Mouse (Mus musculus): ENCODE results near the gene Ncapg2. TPM values are rescaled to one million over a fixed set of nuclear protein-coding genes. Genes with fewer than 3 reads are reported as not detected.

The Ncapg2 gene
- total and polyA plus RNA-seq, 3 experiments: 89.3 to 102 (median 95.2) TPM

DNA sequence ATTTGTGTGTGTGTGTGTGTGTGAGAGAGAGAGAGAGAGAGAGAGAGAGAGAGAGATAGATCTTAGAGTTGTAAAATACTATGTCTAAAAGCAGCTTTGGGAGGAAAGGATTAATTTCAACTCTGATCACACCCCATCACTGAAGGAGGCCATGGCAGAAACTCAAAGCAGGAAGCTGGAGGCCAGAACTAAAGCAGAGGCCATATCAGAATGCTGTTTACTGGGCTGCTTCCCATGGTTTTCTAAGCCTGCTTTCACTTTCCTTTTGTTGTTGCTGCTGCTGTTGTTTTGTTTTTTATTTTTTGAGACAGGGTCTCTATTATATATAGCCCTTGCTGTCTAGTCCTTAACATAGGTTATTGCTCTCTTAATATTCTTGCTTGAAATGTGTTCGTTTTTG, 11.3 kb downstream of the Ncapg2 start:
- no peak overlapping the region for H3K9ac ChIP-seq (ENCODE audit: control insufficient read depth, low read depth, low read length, poor library complexity, severe bottlenecking)
- no peaks in the 10 kb centered on the region for H3K27me3 ChIP-seq (ENCODE audit: control insufficient read depth in 1 of 2, insufficient read depth in 2 of 2, low read length in 2 of 2)
- peak overlapping the region in 1 of 2 experiments; percentile 22; a peak in 1 of 4 replicates for H3K4me3 ChIP-seq (ENCODE audit: control insufficient read depth in 1 of 2, insufficient read depth in 1 of 2, low read depth in 2 of 2, low read length in 2 of 2)
- DNase-seq (ENCODE audit: low read depth, low spot score): peak; percentile 49
- TF ChIP-seq ETS1 (IDR thresholded peaks at IDR 0.05; ENCODE audit: low read depth, low read length) (peak; percentile 45; the same call in 1 of the 2 replicates), TCF12 (IDR thresholded peaks at IDR 0.05; ENCODE audit: low read depth, low read length) (no peak)
- peaks cover 0 to 67% of the 10 kb centered on the region in 2 experiments; a peak in 2 of 4 replicates for H3K36me3 ChIP-seq (ENCODE audit: control insufficient read depth in 1 of 2, insufficient read depth in 2 of 2, low read length in 2 of 2)
- H3K9me3 ChIP-seq (replicated peaks; ENCODE audit: insufficient read depth, low read length): no peaks in the 10 kb centered on the region
- peaks cover 0 to 2% of the 10 kb centered on the region in 2 experiments; a peak in 1 of 4 replicates for H3K4me1 ChIP-seq (ENCODE audit: control insufficient read depth in 1 of 2, insufficient read depth in 2 of 2, low read length in 2 of 2)
- H3K27ac ChIP-seq (ENCODE audit: control insufficient read depth, low read depth, low read length): no peak overlapping the region
- H3K79me2 ChIP-seq (ENCODE audit: control insufficient read depth, insufficient read depth, low read length, poor library complexity): no peaks in the 10 kb centered on the region

DNA sequence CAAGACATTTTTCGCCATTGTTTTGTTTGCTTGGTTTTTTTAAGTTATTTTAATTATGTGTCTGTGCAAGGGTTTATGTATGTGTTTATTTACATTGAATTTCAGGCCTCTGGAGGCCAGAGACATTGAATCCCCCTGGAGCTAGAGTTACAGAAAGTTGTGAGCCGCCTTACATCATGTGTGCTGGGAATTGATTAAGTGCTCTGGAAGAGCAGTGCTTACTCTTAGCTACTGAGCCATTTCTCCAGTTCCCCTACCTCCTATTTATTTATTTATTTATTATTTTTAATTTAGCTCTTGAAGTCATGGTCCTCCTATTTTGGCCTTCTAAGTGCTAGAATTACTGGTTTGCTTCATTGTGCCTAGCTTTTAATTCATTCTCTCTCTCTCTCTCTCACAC, 16.5 kb downstream of the Ncapg2 start:
- Histone ChIP-seq H3K9ac (ENCODE audit: control insufficient read depth, low read depth, low read length, poor library complexity, severe bottlenecking) (no peak overlapping the region), H3K9me3 (replicated peaks; ENCODE audit: insufficient read depth, low read length) (no peaks in the 10 kb centered on the region), H3K27me3 (ENCODE audit: control insufficient read depth in 1 of 2, insufficient read depth in 2 of 2, low read length in 2 of 2) (no peaks in the 10 kb centered on the region), H3K79me2 (ENCODE audit: control insufficient read depth, insufficient read depth, low read length, poor library complexity) (no peaks in the 10 kb centered on the region), H3K27ac (ENCODE audit: control insufficient read depth, low read depth, low read length) (no peak overlapping the region), H3K4me1 (ENCODE audit: control insufficient read depth in 1 of 2, insufficient read depth in 2 of 2, low read length in 2 of 2) (0 out of 4 replicates have a peak, but pooled peaks cover 0 to 2% of the 10 kb centered on the region in 2 experiments), H3K4me3 (ENCODE audit: control insufficient read depth in 1 of 2, insufficient read depth in 1 of 2, low read depth in 2 of 2, low read length in 2 of 2) (no peak overlapping the region), H3K36me3 (ENCODE audit: control insufficient read depth in 1 of 2, insufficient read depth in 2 of 2, low read length in 2 of 2) (peaks cover 0 to 75% of the 10 kb centered on the region in 2 experiments; a peak in 2 of 4 replicates)
- TF ChIP-seq ZMIZ1 (IDR thresholded peaks at IDR 0.05; ENCODE audit: low read depth, low read length): no peak
- no peak for TF ChIP-seq KAT2A (conservative IDR thresholded peaks at IDR 0.05; ENCODE audit: low read depth, low read length)
- no peak for TF ChIP-seq RCOR1 (IDR thresholded peaks at IDR 0.05; ENCODE audit: low read depth, low read length)
- DNase-seq (ENCODE audit: low read depth, low spot score): no peak

- Histone ChIP-seq H3K36me3 (ENCODE audit: control insufficient read depth in 1 of 2, insufficient read depth in 2 of 2, low read length in 2 of 2) (peaks cover 0 to 74% of the 10 kb centered on the region in 2 experiments; a peak in 2 of 4 replicates), H3K4me1 (ENCODE audit: control insufficient read depth in 1 of 2, insufficient read depth in 2 of 2, low read length in 2 of 2) (no peaks in the 10 kb centered on the region), H3K27me3 (ENCODE audit: control insufficient read depth in 1 of 2, insufficient read depth in 2 of 2, low read length in 2 of 2) (no peaks in the 10 kb centered on the region), H3K4me3 (ENCODE audit: control insufficient read depth in 1 of 2, insufficient read depth in 1 of 2, low read depth in 2 of 2, low read length in 2 of 2) (no peak overlapping the region), H3K27ac (ENCODE audit: control insufficient read depth, low read depth, low read length) (no peak overlapping the region), H3K9ac (ENCODE audit: control insufficient read depth, low read depth, low read length, poor library complexity, severe bottlenecking) (no peak overlapping the region), H3K79me2 (ENCODE audit: control insufficient read depth, insufficient read depth, low read length, poor library complexity) (no peaks in the 10 kb centered on the region), H3K9me3 (replicated peaks; ENCODE audit: insufficient read depth, low read length) (no peaks in the 10 kb centered on the region)
- TF ChIP-seq RCOR1 (IDR thresholded peaks at IDR 0.05; ENCODE audit: low read depth, low read length) (no peak), SMC3 (IDR thresholded peaks at IDR 0.05; ENCODE audit: low read depth, low read length) (peak; percentile 51), RAD21 (IDR thresholded peaks at IDR 0.05; ENCODE audit: low read depth, low read length) (peak; percentile 39), CTCF (IDR thresholded peaks at IDR 0.05 in 2 of 3, conservative IDR thresholded peaks at IDR 0.05 in 1 of 3; ENCODE audit: control insufficient read depth in 1 of 3, insufficient read depth in 1 of 3, low read depth in 2 of 3, low read length in 3 of 3, poor library complexity in 1 of 3, severe bottlenecking in 1 of 3) (peak; percentile 25 to 49 (median 25); a peak in 3 of 6 replicates)
- DNase-seq (ENCODE audit: low read depth, low spot score): peak; percentile 53
These were observed 20.2 kb downstream of the Ncapg2 start for GRCm38 (mm10) chr12:116425392-116425791.

DNA sequence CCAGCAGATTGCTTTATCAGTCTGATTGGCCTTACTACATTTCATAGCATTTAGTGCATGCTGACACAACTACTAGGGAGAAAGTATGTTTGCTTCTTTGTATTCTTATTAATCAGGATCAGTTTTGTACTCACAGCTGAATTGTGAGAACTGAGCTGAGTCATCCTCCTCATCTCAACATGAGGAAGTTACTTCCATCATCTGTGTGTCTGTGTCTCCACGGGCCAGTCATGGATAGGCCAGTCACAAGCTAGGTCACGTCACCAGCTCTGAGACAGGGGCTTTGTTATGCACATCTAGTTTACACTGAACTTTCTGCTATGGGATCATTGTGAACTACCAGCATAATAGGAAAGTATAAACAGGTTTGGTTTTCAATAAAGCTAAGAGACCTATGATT, 28.5 kb downstream of the Ncapg2 start:
- no peaks in the 10 kb centered on the region for H3K79me2 ChIP-seq (ENCODE audit: control insufficient read depth, insufficient read depth, low read length, poor library complexity)
- no peaks in the 10 kb centered on the region for H3K9me3 ChIP-seq (replicated peaks; ENCODE audit: insufficient read depth, low read length)
- H3K9ac ChIP-seq (ENCODE audit: control insufficient read depth, low read depth, low read length, poor library complexity, severe bottlenecking): no peak overlapping the region
- no peak overlapping the region for H3K4me3 ChIP-seq (ENCODE audit: control insufficient read depth in 1 of 2, insufficient read depth in 1 of 2, low read depth in 2 of 2, low read length in 2 of 2)
- no peaks in the 10 kb centered on the region for H3K27me3 ChIP-seq (ENCODE audit: control insufficient read depth in 1 of 2, insufficient read depth in 2 of 2, low read length in 2 of 2)
- no peak for TF ChIP-seq HCFC1 (IDR thresholded peaks at IDR 0.05; ENCODE audit: low read depth, low read length)
- TF ChIP-seq SIN3A (IDR thresholded peaks at IDR 0.05; ENCODE audit: low read length): no peak
- no peak for TF ChIP-seq ZC3H11A (IDR thresholded peaks at IDR 0.05; ENCODE audit: low read depth, low read length)
- no peak for TF ChIP-seq MAFK (IDR thresholded peaks at IDR 0.05; ENCODE audit: borderline replicate concordance, low read depth, low read length)
- TF ChIP-seq E2F4 (IDR thresholded peaks at IDR 0.05; ENCODE audit: borderline replicate concordance, low read depth, low read length): no peak
- TF ChIP-seq GABPA (IDR thresholded peaks at IDR 0.05; ENCODE audit: low read depth, low read length): no peak
- peak; percentile 67 for DNase-seq (ENCODE audit: low read depth, low spot score)
- peaks cover 11 to 59% of the 10 kb centered on the region in 2 experiments for H3K36me3 ChIP-seq (ENCODE audit: control insufficient read depth in 1 of 2, insufficient read depth in 2 of 2, low read length in 2 of 2)
- no peak overlapping the region for H3K27ac ChIP-seq (ENCODE audit: control insufficient read depth, low read depth, low read length)
- peaks cover 0 to 3% of the 10 kb centered on the region in 2 experiments; a peak in 2 of 4 replicates for H3K4me1 ChIP-seq (ENCODE audit: control insufficient read depth in 1 of 2, insufficient read depth in 2 of 2, low read length in 2 of 2)

Measured in MEL (cell line).